Mouse (Mus musculus): ENCODE results near the gene Hdac5.

Gene Hdac5

GRCm38 (mm10) chr11:102240636-102241035 is 10.7 kb upstream of the Hdac5 start:
- no peak for DNase-seq (ENCODE audit: low read depth, low spot score)

- DNase-seq (ENCODE audit: low read depth, low spot score), result no peak
These were observed 6.1 kb upstream of the Hdac5 start for GRCm38 (mm10) chr11:102236022-102236421.

- no peak for DNase-seq (ENCODE audit: low read depth, low spot score)
These were observed 524 bp downstream of the Hdac5 start for GRCm38 (mm10) chr11:102229331-102229953.

DNA sequence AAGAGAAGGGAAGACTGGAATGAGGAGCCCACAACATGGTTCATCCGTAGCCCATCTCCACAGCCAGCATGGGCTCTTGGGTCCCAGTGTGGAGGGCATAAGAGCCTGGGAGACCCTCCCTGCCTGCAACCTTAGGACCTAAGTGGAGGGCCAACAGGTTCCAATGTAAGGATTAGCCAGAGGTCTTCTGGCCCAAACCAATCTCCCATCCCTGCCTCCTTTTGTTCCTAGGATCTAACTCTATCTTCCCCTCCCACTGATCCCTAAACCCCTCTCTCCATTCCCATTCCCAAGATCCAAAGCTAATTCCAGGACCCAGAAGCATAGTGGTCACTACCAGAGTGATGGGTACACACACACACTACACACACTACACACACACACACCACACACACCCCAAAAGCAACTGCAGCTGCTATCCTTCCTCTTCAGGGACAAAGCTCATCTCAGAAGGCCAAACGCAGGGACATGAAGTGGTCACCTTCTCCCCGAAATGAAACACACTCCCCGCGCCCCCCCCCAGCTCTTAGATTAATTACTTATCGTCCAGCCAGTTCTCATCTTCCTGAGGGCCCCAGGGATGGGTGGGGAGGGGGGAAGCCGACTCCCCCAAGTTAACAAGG is 1.2 kb downstream of the Hdac5 start:
- DNase-seq (ENCODE audit: low read depth, low spot score), result no peak

DNA sequence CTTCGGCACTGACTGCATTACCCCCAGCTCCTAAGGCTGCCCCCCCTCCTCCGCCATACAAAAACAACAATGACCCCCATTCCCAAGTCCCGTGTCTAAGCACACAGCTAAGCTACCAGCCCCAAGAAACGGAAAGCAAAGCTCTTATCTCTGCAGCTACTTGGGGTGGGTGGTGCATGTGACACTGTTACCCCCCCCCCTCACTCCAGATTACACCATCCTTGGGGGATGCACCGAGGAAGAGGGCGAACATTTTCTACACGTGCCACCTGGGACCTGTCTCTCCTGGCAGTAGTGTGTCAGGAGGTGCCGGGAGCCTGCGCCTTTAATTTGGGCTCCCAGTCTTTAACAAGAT is 1.8 kb downstream of the Hdac5 start:
- no peak for DNase-seq (ENCODE audit: low read depth, low spot score)

GRCm38 (mm10) chr11:102227270-102228190 is 2.4 kb downstream of the Hdac5 start:
- DNase-seq (ENCODE audit: low read depth, low spot score), result no peak

DNA sequence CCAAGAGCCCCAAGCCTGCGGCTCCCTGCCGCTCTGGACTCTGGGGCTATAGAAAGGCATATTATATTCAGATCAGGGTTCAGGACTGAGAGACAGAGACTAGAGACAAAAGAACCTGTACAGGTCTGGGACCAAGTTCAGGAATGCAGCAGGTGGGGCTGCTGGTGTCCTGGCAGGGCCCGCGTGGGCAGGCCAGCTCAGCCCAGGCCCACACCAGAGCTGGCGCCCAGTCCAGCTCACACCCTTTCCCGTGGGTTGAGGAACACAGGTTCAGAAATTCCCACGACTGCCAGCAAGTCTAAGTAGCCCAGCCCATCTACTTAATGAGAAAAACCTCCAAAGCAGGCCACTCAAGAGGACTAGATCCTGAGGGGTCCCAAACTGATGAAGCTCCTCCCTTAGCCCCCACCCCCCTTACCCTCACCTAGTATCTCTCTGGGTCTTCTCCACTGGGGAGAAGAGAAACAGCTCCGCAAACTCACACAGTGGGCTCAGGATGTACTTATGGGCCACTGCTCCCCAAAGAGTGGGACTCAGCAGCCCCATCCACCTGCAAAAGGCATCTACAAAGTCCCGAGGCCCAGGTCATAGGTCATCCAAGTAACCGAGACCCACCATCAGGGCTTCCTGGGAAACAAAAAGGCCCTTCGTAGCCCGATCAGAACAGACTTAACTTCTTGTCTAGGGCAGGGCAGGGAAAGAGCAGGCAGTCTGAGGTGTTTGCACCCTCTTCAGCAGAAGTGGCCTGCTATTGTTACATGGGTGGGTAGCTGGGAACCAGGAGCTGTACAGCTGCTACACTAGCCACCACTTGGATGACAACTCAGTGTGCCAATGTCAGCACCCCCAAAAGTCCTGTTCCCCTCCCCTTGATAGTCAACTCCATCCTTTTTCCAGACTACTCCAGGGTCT is 3.6 kb downstream of the Hdac5 start:
- no peak for DNase-seq (ENCODE audit: low read depth, low spot score)

GRCm38 (mm10) chr11:102225221-102225620 is 4.7 kb downstream of the Hdac5 start:
- no peak for DNase-seq (ENCODE audit: low read depth, low spot score)

GRCm38 (mm10) chr11:102224686-102225085 is 5.3 kb downstream of the Hdac5 start:
- no peak for DNase-seq (ENCODE audit: low read depth, low spot score)

DNA sequence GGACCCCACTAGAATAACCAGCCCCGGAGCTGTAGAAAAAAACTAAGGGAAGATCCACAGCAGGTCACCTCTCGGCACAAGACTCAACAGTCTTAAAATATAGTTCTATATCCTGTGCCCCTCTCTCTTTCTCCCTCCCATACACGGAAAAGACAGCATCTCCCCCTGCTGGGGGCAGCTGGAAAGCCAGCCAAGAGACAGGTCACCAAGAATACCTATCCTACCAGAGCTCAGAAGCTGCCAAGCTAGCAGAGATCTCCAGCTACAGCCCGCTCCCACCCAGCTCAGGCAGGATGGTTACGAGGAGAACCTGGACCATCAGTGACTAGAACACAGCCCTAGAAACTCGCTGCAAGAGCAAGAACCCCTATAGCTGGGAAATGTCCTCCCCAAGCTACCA is 6.8 kb downstream of the Hdac5 start:
- no peak for DNase-seq (ENCODE audit: low read depth, low spot score)

DNA sequence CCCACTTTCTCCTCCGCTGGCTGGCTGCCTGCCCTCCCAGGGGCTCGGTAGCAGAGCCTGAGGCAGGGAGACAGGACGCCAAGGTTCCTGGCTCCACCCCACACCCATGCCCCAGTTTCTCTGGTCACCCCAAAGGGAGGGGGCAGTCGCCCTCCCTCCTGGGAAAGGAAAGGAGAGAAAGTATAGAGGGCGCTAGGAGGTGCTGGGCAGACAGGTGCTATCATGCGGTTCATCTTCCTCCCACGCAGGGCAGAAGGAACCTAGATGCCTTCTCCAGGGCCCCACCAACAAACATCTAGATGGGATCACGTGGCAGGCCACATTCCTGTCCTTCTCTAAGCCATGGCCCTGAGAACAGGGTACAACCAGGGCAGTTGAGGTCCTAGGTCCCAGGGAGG is 8.0 kb downstream of the Hdac5 start:
- DNase-seq (ENCODE audit: low read depth, low spot score), result no peak

DNA sequence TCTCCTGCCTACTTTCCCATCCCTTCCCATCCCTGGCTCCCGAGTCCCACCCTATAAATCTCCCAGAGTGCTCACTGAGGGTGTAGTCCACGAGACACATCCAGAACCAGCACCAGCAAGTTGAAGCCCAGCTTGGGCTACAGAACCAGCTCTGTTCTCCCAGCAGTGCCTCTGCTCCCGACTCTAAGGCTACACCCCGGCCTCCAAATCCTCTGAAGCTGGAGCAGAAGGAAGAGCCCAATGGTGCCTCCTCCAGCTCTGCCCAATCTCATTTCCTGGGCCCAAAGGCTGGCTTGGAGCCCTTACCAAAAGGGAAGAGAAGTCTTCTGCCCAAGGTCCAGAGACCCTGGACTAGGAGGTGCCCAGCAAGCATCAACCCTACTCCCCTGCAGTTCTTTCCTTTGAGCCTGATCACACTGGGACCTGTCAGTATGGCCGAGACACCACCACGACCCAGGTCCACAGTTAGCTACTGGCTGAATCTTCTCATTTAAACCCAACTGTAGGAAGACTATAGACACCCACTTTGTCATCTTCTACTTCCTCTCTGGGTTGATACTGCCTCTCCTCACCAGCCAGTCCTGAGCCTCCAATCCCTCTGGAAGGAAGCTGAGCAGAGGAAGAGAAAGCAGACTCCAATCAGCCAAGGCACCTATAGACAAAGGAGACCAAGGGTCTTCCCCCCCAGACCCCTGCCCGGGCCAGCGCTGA is 8.6 kb downstream of the Hdac5 start:
- no peak for DNase-seq (ENCODE audit: low read depth, low spot score)

- DNase-seq (ENCODE audit: low read depth, low spot score), result no peak
These were observed 9.5 kb downstream of the Hdac5 start for GRCm38 (mm10) chr11:102220451-102220850.

- no peak for DNase-seq (ENCODE audit: low read depth, low spot score)
These were observed 10.0 kb downstream of the Hdac5 start for GRCm38 (mm10) chr11:102219994-102220346.

DNA sequence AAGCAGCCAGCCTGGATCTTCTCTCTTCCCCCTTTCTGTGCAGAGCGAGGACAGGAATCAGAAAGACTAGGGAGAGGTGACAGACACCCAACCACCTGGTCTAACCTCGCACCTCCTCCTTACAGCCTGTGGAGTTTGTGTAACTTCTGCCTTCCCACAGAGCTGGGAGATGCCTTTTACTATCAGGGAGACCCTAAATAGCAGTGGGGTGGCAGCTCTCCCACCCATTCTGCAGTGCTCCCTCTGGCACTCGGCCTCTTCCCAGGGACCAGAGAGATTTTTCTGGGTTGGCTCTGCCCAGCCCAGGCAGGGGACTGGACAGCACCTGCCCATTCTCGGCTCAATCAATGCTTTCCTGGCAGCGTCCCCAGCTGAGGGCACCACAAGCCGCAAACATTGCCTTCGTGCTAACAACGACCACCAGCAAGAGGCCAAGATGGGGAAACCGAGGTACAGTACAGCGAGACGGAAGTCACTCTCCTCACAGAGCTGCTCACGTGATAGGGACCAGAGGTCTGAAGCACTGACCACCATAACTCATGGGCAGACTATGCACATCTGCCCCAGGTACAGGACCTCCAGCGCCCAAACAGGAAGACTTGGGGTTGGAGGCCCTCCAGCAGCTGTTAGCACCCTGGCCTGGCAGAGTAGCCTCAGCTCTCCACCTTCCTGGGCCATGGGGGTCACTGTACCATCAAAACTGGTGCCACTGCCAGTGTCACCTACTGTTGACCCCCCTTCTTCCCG is 10.5 kb downstream of the Hdac5 start:
- no peak for DNase-seq (ENCODE audit: low read depth, low spot score)

GRCm38 (mm10) chr11:102218783-102219182 is 11.2 kb downstream of the Hdac5 start:
- peak; percentile 87 for DNase-seq (ENCODE audit: low read depth, low spot score)

GRCm38 (mm10) chr11:102217876-102218430 is 12.0 kb downstream of the Hdac5 start:
- DNase-seq (ENCODE audit: low read depth, low spot score), result no peak

DNA sequence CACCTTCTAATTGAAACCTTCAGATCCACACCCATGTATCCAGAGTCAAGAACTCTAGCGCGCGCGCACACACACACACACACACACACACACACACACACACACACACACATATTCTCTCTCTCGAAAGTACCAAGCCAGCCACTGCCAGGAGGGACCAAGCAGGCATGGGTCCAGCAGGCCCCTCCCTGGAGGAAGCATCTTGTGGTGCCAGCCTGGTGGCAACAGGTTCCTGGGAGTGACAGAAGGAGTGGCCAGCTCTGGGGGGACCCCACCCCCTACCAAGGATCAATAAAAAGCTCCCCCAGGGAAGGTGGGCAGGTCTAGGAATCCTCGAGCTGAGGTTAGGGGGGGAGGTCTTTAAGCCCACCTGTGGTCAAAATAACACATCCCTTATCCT is 12.6 kb downstream of the Hdac5 start:
- no peak for DNase-seq (ENCODE audit: low read depth, low spot score)

- DNase-seq (ENCODE audit: low read depth, low spot score), result no peak
These were observed 13.1 kb downstream of the Hdac5 start for GRCm38 (mm10) chr11:102216886-102217240.
